Mouse (Mus musculus) right cerebral cortex, postnatal 14 days (tissue): ENCODE data around the gene Chrna4.
A peak's percentile ranks its signal among the peaks of the same experiment; 100 is the strongest.

Source experiments
- DNase-seq: peaks from one replicate; pipeline ENCODE4 v3.0.0; 2022

Gene Chrna4

GRCm38 (mm10) chr2:181043437-181043836, at the start of gene Chrna4:
Chrna4 (minus strand) TSS chr2:181043546.
- no peak for DNase-seq

GRCm38 (mm10) chr2:181090123-181090522, 46.8 kb upstream of the Chrna4 start:
- no peak for DNase-seq

- no peak for DNase-seq
Measured at GRCm38 (mm10) chr2:181084997-181085396, 41.7 kb upstream of the Chrna4 start.

- no peak for DNase-seq
Measured at GRCm38 (mm10) chr2:181083945-181084344, 40.6 kb upstream of the Chrna4 start.

GRCm38 (mm10) chr2:181080886-181081285, 37.5 kb upstream of the Chrna4 start:
- DNase-seq = peak; percentile 74

GRCm38 (mm10) chr2:181079518-181079917, 36.2 kb upstream of the Chrna4 start:
- no peak for DNase-seq

- no peak for DNase-seq
Measured at GRCm38 (mm10) chr2:181078908-181079307, 35.6 kb upstream of the Chrna4 start.

- DNase-seq = no peak
Measured at GRCm38 (mm10) chr2:181075501-181075900, 32.2 kb upstream of the Chrna4 start.

GRCm38 (mm10) chr2:181072403-181072714, 29.0 kb upstream of the Chrna4 start:
- DNase-seq = no peak

GRCm38 (mm10) chr2:181071706-181072402, 28.5 kb upstream of the Chrna4 start:
- peak; percentile 84 for DNase-seq

- DNase-seq = peak; percentile 62
Measured at GRCm38 (mm10) chr2:181070136-181070535, 26.8 kb upstream of the Chrna4 start.

- DNase-seq = no peak
Measured at GRCm38 (mm10) chr2:181068499-181068898, 25.2 kb upstream of the Chrna4 start.

GRCm38 (mm10) chr2:181065827-181066226, 22.5 kb upstream of the Chrna4 start:
- DNase-seq = no peak

GRCm38 (mm10) chr2:181060127-181060526, 16.8 kb upstream of the Chrna4 start:
- peak; percentile 83 for DNase-seq

- DNase-seq = no peak
Measured at GRCm38 (mm10) chr2:181058193-181058592, 14.8 kb upstream of the Chrna4 start.

GRCm38 (mm10) chr2:181057341-181057740, 14.0 kb upstream of the Chrna4 start:
- no peak for DNase-seq

- no peak for DNase-seq
Measured at GRCm38 (mm10) chr2:181052171-181052570, 8.8 kb upstream of the Chrna4 start.

- DNase-seq = no peak
Measured at GRCm38 (mm10) chr2:181048986-181049385, 5.6 kb upstream of the Chrna4 start.

GRCm38 (mm10) chr2:181048252-181048945, 5.1 kb upstream of the Chrna4 start:
- peak; percentile 37 for DNase-seq

- no peak for DNase-seq
Measured at GRCm38 (mm10) chr2:181044001-181044400, 655 bp upstream of the Chrna4 start.

- DNase-seq = no peak
Measured at GRCm38 (mm10) chr2:181042376-181042775, 970 bp downstream of the Chrna4 start.

GRCm38 (mm10) chr2:181041941-181042340, 1.4 kb downstream of the Chrna4 start:
- DNase-seq = no peak

GRCm38 (mm10) chr2:181039356-181039680, 4.0 kb downstream of the Chrna4 start:
- DNase-seq = no peak

GRCm38 (mm10) chr2:181038644-181039355, 4.5 kb downstream of the Chrna4 start:
- peak; percentile 45 for DNase-seq
